Mouse (Mus musculus): Measurements from ENCODE around the gene Znrf4.

DNA sequence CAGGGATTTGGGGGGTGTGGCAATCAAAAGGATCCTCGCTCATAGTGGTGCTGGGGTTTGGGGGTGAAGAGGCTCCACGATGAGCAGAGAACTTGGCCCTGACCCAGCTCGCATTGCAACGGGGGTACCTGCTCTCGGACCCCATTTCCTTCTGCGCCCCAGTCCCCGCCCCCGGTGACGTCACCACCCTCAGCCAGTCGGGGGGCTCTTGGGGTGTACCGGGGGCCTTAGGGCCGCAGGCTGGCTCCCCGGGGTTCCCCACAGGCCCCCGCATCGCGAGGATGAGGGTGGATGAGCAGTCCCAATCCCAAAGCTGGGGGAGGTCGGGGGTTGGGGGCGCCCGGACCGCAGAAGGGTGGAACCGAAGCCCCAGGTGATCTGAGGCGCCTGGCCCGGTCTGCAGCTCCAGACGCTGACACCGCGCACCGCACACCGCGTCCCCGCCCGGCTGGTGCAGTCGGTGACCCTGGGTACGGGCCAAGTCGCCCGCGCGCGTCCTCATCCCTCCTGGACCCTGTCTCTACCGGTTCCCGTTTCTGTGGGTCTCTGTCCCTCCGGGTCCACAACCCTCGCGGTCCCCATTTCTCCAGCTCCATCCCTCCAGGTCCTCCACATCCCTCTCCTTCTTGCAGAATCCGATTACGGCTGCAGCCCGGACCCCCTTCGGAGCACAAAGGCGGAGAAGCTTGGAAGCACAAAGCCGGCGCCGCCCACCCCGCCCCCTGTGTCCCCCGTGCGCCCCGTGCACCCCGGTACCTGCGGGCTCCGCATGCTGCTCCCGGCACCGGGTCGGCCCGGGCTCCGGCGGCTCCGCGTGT lies 36.4 kb downstream of the Znrf4 start:
- no peak; the same call in 1 of the 2 replicates for TF ChIP-seq POLR2A (IDR thresholded peaks at IDR 0.05; ENCODE audit: control insufficient read depth, extremely low read depth, insufficient read depth, low read length, poor library complexity)
- no peak for TF ChIP-seq CTCF (IDR thresholded peaks at IDR 0.05; ENCODE audit: borderline replicate concordance, control insufficient read depth, extremely low read depth, insufficient read depth, low read length, poor library complexity)

Data from thymus, adult 2 months (tissue).